Mouse (Mus musculus) G1E (cell line): ENCODE data around the gene Cfap45. TPM values are rescaled to one million over a fixed set of nuclear protein-coding genes. Genes with fewer than 3 reads are reported as not detected.
A peak's percentile ranks its signal among the peaks of the same experiment; 100 is the strongest.

Experiments used
- ATAC-seq: 2 replicates; pipeline ENCODE4 v1.8.0; 2016; ENCODE audit warnings: mild to moderate bottlenecking; ENCODE audit not compliant: insufficient number of reproducible peaks, poor library complexity, low FRiP score, severe bottlenecking; ENCODE audit errors: extremely low read depth
- DNase-seq: peaks from one replicate; pipeline ENCODE4 v3.0.0; 2012; ENCODE audit warnings: low spot score
- H3K27me3 ChIP-seq: 2 replicates; pipeline ENCODE4 v1.6.1; 2012; ENCODE audit warnings: mild to moderate bottlenecking, low read length, inconsistent platforms; ENCODE audit not compliant: insufficient read depth
- H3K36me3 ChIP-seq: replicated peaks from 2 replicates; pipeline ENCODE3; 2012; ENCODE audit warnings: mild to moderate bottlenecking, inconsistent platforms
- H3K4me1 ChIP-seq: 2 replicates; pipeline ENCODE4 v1.6.1; 2012; ENCODE audit warnings: low read depth, low read length, inconsistent platforms, mixed read lengths; ENCODE audit not compliant: insufficient read depth
- H3K4me3 ChIP-seq: 2 replicates; pipeline ENCODE4 v1.5.1; 2012; ENCODE audit warnings: low read depth, mild to moderate bottlenecking, inconsistent platforms, low read length, moderate library complexity, mixed read lengths
- H3K9me3 ChIP-seq: replicated peaks from 2 replicates; pipeline ENCODE4 v1.6.1; 2012; ENCODE audit warnings: inconsistent platforms
- CTCF ChIP-seq: IDR thresholded peaks from 2 replicates; pipeline ENCODE4 v1.5.1; 2012; ENCODE audit warnings: low read depth, low read length, inconsistent platforms, mixed read lengths
- GATA1 ChIP-seq: IDR thresholded peaks from 2 replicates; pipeline ENCODE4 v1.6.1; 2012; ENCODE audit warnings: borderline replicate concordance, low read length, inconsistent platforms, mixed read lengths
- GATA2 ChIP-seq: IDR thresholded peaks from 2 replicates; pipeline ENCODE4 v1.6.1; 2012; ENCODE audit warnings: low read depth, low read length, inconsistent platforms, borderline replicate concordance
- POLR2AphosphoS5 ChIP-seq: IDR thresholded peaks from 2 replicates; pipeline ENCODE4 v1.6.1; 2012; ENCODE audit warnings: low read depth, low read length, inconsistent platforms; ENCODE audit not compliant: insufficient replicate concordance
- TAL1 ChIP-seq: conservative IDR thresholded peaks from 2 replicates; pipeline ENCODE4 v1.6.1; 2012; ENCODE audit warnings: low read depth, low read length, inconsistent platforms, mixed read lengths
- polyA plus RNA-seq: library from polyadenylated mRNA; stranded (reverse); fragments of >175 nt; gene quantifications from 2 replicates; pipeline ENCODE4 v1.2.3, GENCODE M21; 2012
- total RNA-seq, 2 experiments: library from RNA; stranded (forward) in 1 of 2; stranded (reverse) in 1 of 2; fragments of 200-1000 nt in 1 of 2; fragments of >200 nt in 1 of 2; fragmentation: Nextera tagmentation in 1 of 2; gene quantifications; 2 replicates each; pipeline ENCODE4 v1.2.3; 2014 to 2017

The Cfap45 gene
- total and polyA plus RNA-seq, 3 experiments, result 0.33 to 4.6 TPM; not detected in 1

DNA sequence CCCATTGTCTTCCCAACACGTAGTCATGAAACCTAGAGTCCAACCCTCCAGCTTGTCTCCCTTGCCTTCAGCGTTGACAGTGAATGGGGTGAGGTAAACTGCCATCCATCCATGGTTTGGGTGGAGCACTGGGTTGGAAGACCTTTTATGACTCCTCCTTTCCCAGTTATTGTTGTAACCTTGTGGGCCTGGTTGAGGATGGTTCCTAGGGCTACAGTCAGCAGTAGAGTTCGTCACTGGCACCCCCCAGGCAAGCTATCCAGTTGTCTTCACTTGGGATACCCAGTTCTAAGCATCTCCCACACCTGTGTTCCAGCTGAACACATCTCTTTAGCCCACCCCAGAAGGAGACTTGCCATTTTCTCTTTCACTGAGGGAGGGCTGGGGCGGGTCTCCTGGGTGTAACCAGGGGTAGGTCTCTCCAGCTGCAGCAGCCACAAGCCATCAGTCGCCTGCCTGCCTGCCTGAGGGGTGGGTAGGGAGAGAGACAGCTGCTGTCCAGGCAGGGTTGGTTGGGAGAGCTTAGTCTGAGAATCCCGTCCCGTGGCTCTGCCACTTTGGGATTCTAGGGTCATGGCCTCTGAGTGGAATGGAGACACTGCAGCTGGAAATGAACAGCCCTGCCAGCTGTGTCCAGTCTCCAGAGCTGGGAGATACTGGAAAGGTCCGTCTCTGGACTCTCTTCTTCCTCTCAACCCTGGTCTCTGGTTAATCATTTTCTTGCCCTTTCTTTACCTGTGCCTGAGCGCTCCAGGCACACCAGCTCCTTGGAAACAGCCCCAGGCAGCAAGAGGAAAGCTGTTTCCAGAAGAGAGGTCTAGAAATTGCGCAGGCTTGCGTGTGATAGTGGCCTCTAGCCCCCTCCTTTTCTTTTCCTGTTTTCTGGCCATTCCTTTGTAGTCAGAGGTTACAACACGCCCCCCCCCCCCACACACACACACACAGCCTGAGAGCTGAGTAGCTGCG is 18.2 kb upstream of the Cfap45 start:
- TF ChIP-seq GATA2 (no peak), TAL1 (no peak), CTCF (no peak), POLR2AphosphoS5 (no peak), GATA1 (no peak)
- peaks cover 8% of the 10 kb centered on the region for H3K27me3 ChIP-seq
- H3K36me3 ChIP-seq, result peaks cover 58% of the 10 kb centered on the region
- H3K9me3 ChIP-seq, result no peaks in the 10 kb centered on the region
- ATAC-seq (no peak), DNase-seq (no peak)
- H3K4me3 ChIP-seq, result peak overlapping the region; percentile 75
- H3K4me1 ChIP-seq, result peaks cover 67% of the 10 kb centered on the region

DNA sequence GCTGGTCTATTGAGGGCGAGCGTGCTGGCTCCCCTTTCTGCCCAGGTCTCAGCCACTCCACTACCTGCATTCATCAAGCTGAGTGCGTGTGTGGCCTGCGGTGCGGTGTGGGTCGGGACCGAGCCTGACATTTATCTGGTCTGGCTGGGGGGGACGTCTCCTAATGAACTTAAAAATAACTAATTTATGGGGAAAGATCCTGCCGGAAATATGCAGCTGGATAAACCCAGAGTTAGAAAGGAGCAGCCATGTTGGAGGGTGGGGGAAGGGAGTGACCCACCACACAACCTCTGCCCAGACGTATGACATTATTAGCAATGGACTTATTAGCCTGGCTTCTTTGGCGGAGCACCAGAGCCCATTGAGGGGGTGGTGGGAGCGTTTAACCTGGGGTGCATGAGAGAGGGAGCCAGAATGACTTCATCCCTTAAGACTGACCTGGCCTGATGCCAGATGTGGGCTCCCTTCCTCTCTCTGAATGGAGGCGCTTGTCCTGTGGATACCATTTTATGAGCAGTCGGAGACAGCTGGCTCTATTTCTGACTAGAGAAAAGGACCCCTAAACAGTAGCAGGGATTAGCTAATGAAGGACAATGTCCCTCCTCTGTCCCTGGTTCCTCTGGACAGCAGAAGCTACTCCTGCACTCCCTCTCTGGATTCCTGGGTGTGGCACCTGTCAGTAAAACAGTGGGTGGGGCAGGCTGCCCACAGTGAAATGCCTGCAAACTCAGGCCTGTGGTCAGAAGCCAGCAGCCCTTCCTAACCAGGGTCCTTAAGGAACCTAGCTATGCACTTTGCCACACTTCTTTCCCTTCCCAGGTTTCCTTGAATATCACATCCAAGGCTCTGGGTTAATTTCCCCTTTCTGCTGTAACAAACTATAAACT is 17.2 kb upstream of the Cfap45 start:
- ATAC-seq, result no peak
- peaks cover 75% of the 10 kb centered on the region for H3K4me1 ChIP-seq
- no peak for DNase-seq
- H3K36me3 ChIP-seq, result peaks cover 67% of the 10 kb centered on the region
- peak overlapping the region; percentile 75; the same call in 1 of the 2 replicates for H3K4me3 ChIP-seq
- no peaks in the 10 kb centered on the region for H3K9me3 ChIP-seq
- H3K27me3 ChIP-seq, result peaks cover under 1% of the 10 kb centered on the region; the same call in 1 of the 2 replicates
- TF ChIP-seq CTCF (no peak), GATA1 (no peak), POLR2AphosphoS5 (no peak), TAL1 (no peak), GATA2 (no peak)

- DNase-seq, result no peak
- Histone ChIP-seq H3K4me1 (peaks cover 72% of the 10 kb centered on the region), H3K9me3 (no peaks in the 10 kb centered on the region), H3K27me3 (no peaks in the 10 kb centered on the region), H3K36me3 (peaks cover 77% of the 10 kb centered on the region), H3K4me3 (no peak overlapping the region; the same call in 1 of the 2 replicates)
- no peak for ATAC-seq
- no peak for TF ChIP-seq GATA2
- no peak for TF ChIP-seq GATA1
- TF ChIP-seq TAL1, result no peak
- no peak for TF ChIP-seq POLR2AphosphoS5
- TF ChIP-seq CTCF, result no peak
Measured at GRCm38 (mm10) chr1:172504756-172505155, 15.8 kb upstream of the Cfap45 start.

- Histone ChIP-seq H3K4me3 (no peak overlapping the region), H3K4me1 (peaks cover 73% of the 10 kb centered on the region), H3K9me3 (no peaks in the 10 kb centered on the region), H3K27me3 (no peaks in the 10 kb centered on the region), H3K36me3 (peaks cover 77% of the 10 kb centered on the region)
- TF ChIP-seq GATA1 (no peak), TAL1 (no peak), GATA2 (no peak), CTCF (no peak), POLR2AphosphoS5 (no peak)
- no peak for DNase-seq
- ATAC-seq, result no peak
Measured at GRCm38 (mm10) chr1:172507001-172507400, 13.6 kb upstream of the Cfap45 start.

DNA sequence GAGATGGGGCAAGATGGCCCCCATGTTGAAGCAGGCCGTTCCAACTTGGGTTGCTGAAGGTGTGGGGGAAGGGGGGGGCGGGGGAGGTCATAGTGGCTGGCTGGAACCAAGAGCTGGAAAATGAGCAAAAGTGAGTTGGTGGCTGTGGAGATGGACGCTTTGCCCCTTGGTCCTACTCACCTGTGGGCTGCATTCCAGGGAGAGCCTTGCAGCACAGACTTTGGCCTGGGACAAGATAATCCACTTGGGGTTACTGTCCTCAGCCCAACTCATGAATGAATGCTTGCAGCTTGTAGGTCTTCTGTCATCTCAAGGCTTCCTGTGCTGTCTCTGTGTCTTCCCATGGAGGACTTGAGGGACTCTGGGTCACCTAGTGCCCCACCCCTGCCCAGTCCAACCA is 12.9 kb upstream of the Cfap45 start:
- peaks cover 69% of the 10 kb centered on the region for H3K4me1 ChIP-seq
- ATAC-seq, result no peak
- no peak for DNase-seq
- peaks cover 70% of the 10 kb centered on the region for H3K36me3 ChIP-seq
- no peaks in the 10 kb centered on the region for H3K9me3 ChIP-seq
- no peak for TF ChIP-seq GATA1
- no peaks in the 10 kb centered on the region for H3K27me3 ChIP-seq
- H3K4me3 ChIP-seq, result no peak overlapping the region

DNA sequence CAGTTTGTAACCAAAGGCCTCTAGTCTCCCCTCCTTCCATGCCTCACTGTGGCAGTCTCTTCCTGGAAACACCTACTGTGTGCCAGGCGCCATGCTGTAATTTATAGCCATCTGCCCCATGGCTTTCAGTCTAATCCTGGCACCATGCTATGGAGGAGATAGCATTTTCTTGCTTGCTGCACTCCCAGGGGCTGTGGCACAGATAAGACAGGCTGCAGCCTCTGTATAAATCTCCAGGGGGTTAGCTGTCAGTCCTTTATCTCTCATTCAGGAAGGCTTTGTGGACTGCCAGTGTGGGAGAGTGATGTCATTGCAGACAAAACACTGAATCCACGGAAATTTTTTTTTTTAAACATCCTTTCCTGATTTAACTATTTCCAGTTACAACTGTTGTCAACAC is 12.4 kb upstream of the Cfap45 start:
- TF ChIP-seq POLR2AphosphoS5 (no peak), TAL1 (no peak), GATA1 (no peak), CTCF (no peak), GATA2 (no peak)
- peaks cover 65% of the 10 kb centered on the region for H3K36me3 ChIP-seq
- H3K9me3 ChIP-seq, result no peaks in the 10 kb centered on the region
- H3K4me3 ChIP-seq, result no peak overlapping the region
- H3K4me1 ChIP-seq, result peaks cover 69% of the 10 kb centered on the region
- DNase-seq, result no peak
- no peaks in the 10 kb centered on the region for H3K27me3 ChIP-seq
- ATAC-seq, result 0 out of 2 replicates have a peak, but pooled peaks have one; percentile 16
